Mouse (Mus musculus) layer of hippocampus, adult 9-11 months (tissue): ENCODE measurements around the gene Ccdc28a.
A peak's percentile ranks its signal among the peaks of the same experiment; 100 is the strongest.

ENCODE experiments used
- DNase-seq: peaks from one replicate; pipeline ENCODE4 v3.0.0; 2022

The Ccdc28a gene

DNA sequence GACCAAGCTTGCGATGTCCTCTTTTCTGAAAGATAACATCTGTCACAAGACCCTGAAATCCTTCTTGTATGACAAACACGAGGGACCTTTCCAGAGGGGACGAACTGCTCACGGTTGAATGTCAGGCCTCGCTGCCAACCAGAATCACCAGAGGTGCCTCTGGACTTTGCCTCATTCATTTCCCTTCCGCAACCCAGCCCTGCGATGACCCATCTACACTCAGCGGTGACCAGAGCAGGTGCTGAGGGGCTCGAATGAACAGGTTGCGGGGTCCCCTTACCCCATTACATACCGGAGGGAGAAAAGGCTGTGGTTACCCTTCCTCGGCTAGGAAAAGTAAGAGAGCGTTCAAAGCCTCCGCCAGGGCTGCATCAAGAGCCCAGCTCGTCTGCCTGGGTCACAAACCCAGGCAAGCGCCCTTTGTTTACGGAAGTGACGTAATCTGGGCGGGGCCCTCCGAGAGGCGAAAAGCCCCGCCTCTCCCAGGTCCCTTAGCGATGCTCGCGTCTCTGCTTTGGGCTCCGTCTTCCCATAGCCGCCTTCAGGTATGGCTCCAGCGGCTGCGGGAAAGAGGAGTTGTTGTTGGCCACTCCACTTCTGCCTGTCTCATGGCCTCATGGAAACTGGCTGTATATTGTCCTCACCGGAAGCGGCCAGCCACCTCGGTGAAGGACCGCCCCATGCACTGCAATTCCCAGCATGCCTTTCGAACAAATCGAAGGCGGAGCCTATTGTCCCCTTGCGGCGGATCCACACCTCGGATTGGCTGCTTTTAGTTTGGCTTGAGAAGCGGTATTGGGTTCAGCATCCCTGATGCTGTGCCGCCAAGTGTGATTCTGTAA lies at the start of gene Ccdc28a:
Gene Ccdc28a (minus strand): TSS at position 439 of the 842 bp plus-strand sequence.
- peak; percentile 96 for DNase-seq

DNA sequence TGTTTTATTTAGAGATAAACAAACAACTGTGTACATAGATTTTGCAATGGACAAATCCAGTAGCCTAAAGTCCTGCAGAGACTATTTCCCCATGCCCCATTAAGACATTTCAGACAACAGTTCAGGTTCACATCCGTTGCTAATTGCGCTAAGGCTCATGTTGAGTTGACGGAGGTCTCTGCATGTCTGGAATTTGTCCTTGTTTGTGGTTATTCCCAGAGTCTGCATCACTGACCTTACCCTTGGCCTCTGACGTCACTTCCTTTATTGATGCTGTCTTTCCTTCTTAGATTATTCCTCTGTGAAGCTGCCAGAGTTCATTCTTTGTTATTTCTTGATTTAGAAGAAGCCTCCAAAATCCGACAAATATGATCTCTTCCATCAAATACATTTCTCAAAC lies 49.2 kb upstream of the Ccdc28a start:
- DNase-seq, result no peak

GRCm38 (mm10) chr10:18276090-18276734 lies 41.4 kb upstream of the Ccdc28a start:
- no peak for DNase-seq

DNA sequence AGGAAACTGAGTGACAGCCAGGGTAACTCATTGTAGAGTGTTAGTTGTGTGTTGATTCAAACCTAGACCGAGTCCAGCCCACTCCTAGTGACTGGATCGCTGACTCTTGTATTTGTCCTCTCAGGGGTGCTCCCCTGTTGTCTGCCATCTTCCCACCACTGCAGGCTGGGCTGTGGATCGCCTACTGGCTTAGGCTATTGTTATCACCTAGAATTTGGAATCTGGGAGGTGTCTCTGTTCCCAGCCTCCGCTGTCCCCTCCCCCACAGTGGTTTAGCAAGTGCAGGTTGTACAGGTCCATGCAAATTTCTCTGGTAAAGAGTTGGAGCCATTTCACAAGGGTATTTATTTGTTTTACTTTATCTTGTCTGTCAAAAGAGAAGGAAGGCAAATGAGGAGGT lies 16.5 kb upstream of the Ccdc28a start:
- no peak for DNase-seq

GRCm38 (mm10) chr10:18243614-18244013 lies 8.8 kb upstream of the Ccdc28a start:
- DNase-seq, result no peak

DNA sequence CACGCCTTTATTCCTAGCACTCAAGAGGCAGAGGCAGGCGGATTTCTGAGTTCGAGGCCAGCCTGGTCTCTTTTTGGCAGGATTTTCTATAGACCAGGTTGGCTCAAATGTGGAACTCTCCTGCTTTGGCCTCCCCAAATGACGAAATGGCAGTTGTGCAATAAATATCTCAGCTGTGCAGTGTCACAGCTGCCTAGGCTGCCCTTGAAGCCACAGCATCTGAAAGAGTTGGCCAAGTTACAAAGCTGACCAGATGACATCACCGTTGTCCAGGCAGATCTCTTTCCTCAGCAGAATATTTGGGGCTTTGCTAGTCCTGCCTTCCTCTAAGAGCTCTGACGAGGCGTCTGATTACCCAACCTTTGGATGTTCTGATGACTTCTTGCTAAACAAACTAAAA lies 2.4 kb upstream of the Ccdc28a start:
- peak; percentile 34 for DNase-seq

DNA sequence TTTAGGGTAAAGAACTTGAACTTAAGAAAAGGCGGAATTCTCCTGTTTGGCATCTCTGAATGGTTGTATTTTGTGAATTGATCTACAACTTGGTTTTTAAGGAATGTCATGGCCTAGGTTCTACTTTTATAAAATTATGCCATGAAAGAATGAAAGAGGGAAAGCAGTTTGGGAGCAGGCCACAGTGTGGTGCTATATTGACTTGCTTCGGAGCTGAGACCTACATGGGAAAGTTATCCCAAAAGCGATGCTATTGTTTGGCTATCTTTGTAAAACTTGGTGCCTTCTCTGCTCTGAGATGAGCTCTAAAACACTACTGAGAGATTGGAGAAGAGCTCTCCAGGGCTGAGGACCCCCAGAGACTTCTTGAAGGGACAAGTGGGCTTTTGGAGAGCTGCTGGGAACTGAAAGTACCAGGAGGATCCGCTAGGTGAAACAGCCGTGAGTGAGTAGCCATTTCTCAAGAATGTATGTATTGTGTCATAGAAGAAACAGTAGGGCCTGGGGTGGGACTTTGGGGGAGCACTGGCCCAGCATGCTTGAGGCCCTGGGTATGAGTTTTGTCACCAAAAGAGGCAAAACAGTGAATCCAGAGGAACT lies 1.6 kb upstream of the Ccdc28a start:
- no peak for DNase-seq

DNA sequence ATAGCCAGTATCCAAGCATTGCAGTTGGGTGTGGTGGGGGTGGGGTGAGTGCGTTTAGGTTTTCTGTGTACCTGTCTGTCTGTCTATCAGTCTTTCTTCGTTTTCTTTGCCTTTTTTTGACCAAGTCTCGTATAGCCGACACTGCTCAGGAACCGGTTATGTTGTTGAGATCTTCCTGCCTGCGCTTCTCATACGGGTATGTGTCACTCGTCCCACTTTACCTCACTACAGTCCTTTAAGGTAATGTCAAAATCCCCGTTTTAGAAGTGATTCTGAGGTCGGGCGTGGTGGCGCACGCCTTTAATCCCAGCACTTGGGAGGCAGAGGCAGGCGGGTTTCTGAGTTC lies 577 bp upstream of the Ccdc28a start:
- DNase-seq, result no peak

DNA sequence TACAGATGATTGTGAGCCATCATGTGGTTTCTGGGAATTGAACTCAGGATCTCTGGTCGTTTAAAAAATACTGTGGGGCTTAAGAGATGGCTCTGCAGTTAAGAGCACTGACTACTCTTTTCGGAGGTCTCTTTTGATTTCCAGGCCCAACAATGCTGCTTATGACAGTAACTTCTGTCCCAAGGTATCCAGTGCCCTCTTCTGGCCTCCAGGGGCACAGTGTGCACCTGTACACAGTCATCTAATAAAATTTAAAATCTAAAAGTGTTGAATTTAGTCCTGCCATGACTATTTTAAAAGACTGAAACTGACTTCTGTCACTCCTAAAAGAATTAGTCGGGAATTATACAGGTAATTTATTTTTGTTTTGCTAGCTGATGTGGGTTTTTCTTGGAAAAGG lies 907 bp downstream of the Ccdc28a start:
- no peak for DNase-seq

GRCm38 (mm10) chr10:18224386-18224785 lies 10.4 kb downstream of the Ccdc28a start:
- DNase-seq, result peak; percentile 59

- DNase-seq, result no peak
Observed at GRCm38 (mm10) chr10:18219351-18219750, 15.4 kb downstream of the Ccdc28a start.

DNA sequence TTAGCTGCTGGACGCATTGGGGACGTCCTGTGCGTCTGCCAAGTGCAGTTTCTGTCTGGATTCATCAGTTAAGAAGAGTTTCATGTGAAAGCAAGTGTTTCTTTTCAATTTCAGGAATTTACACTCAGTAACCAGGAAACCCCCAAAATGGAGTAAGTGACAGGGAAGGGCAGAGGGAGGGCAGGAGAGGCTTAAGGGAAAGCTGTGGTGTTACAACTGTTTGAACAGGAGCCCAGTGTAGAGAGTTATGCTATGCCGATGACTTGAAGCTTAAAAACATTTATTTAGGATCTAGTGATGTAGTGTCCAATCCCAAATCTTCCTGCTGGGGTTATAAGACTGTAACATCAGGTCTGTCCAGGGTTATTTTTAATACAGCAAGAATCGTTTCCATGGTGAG lies 20.7 kb downstream of the Ccdc28a start:
- DNase-seq, result no peak

DNA sequence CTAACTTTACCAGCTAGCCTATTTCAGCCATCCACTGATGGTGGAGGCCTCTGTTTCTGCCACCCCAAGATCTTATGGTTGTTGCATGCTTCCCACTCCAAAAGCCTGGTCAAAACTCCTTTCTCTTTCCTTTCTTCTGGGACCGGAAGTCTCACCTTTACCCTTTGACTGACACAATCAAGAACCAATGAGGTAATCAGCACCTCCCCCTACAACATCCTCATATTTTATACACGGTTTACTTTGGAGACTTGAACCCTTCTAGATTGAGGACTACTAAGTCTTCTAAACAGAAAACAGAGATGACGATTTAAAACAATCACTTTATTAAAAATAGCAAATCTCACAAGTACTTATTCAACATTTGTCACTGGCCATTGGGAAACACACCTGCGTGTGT lies 21.4 kb downstream of the Ccdc28a start:
- DNase-seq, result no peak

DNA sequence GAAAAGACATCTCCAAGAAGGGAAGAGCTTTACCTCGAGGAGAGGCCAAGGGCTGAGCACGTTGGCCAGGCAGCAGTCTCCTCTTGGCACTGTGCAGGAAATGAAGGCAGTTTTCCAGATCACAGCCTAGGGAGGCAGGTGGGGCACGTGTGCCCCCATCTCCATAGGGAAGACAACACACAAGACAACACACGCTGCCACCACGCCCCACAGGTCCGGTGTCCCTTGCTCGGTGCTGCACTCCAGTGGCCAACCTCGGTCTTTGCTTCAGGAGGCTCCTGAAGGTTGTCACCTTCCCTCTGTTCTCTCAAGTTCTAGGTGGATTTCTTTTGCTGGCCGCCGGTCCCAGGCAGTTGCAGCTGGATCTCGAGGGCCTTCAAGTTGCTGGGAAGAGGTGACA lies 24.1 kb downstream of the Ccdc28a start, which contains the start of gene Ect2l:
Gene Ect2l (minus strand): TSS at position 165 of the 400 bp plus-strand sequence.
- no peak for DNase-seq

DNA sequence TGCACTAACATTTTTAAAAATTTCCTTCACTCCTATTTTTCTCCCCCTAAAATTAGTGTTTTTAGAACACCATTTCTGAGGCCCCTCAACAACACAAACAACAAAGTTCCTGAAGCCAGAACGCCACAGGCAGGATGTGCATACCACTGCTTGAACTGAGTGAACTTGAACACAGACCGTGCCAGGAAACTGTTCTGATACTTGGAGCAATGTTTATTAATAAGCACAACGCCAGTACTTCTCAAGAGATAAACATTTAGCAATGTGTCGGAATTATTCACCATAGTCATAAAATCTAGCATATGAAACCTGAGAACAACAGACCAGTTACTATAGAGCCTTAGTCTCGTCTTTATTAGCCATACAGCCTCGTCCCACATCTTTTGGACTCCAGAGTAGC lies 24.7 kb downstream of the Ccdc28a start:
- DNase-seq, result no peak

DNA sequence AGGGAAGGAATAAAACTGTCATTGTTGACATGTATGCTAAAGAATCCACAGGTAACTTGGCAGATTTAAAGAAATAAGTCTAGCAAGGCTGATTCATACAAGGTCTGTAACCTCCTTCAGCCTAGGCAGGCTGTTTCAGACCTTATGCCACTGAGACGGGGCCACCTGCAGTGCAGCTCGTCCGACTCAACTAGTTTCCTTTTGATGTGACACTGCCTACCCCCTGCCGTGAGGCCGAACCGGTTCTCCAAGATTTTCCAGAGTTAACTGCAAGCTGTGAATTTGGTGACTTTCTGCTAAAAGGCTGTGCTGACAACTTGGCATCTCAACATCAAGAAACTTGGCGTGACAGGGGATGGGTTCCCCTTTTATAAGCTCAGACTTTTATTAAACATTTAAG lies 30.7 kb downstream of the Ccdc28a start:
- no peak for DNase-seq

- DNase-seq, result no peak
Observed at GRCm38 (mm10) chr10:18202401-18202800, 32.4 kb downstream of the Ccdc28a start.

- DNase-seq, result no peak
Observed at GRCm38 (mm10) chr10:18200656-18201055, 34.1 kb downstream of the Ccdc28a start.

- DNase-seq, result no peak
Observed at GRCm38 (mm10) chr10:18199919-18200318, 34.9 kb downstream of the Ccdc28a start.

DNA sequence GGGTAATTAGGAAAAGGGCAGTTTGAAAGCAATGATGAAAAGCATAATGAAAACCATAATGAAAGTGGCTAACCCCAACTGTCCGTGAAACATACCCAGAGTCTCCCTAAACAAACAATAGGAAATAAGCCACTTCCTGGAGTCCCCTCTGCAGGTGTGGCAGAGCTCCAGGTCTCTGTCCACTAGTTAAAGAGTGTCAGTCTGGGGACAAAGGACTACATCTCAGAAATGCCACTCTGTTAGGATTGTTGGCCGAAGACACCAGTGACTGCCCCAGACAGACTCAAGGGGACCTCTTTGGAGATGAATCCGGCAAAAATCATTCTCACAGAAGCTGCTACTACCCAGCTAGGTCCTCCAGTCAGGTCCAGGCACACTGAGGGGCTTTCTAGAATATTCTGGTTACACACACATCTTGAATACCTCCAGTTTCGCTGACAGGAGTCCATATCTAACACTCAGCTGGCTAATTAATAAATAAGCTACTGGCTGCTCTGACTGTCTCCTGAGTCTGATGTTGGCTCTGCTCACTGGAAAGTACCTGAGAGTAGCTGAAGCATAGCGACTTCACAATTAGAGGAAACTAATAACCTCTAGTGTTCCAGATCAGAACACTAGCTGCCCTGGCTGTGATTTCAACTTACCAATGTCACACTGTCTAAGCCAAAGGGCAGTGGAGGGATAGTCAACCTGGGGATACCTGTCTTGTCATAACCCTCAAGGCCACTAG lies 36.3 kb downstream of the Ccdc28a start:
- no peak for DNase-seq

GRCm38 (mm10) chr10:18197206-18197979 lies 37.4 kb downstream of the Ccdc28a start:
- peak; percentile 76 for DNase-seq

GRCm38 (mm10) chr10:18194737-18195141 lies 40.1 kb downstream of the Ccdc28a start:
- DNase-seq, result no peak

DNA sequence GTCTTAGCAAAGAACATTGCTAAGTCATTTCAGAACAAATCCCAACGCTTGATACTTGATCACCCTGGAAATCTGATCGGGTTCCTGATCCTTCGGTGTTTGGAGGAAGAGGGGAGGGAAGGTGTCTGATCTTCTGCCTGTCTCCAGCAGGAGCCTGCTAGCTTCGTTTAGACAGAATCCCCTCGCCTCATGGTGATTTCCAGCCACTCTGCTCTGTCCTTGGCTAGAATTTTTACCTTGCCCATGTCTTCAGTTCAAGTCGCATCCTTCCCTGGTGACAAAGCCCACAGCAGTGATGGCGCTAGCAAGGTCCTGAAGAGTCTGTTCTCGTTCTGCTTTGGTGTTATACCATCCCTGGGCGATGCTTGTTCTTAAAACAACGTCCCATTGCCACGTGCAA lies 40.6 kb downstream of the Ccdc28a start:
- DNase-seq, result no peak
